Mouse (Mus musculus): ENCODE data around the gene Efemp2.
A peak's percentile ranks its signal among the peaks of the same experiment; 100 is the strongest.

Gene Efemp2

GRCm38 (mm10) chr19:5503687-5504086, 29.9 kb downstream of the Efemp2 start, which contains the start of gene 1700020D05Rik:
TSS of gene 1700020D05Rik (minus strand) at chr19:5503787.
- DNase-seq (ENCODE audit: low spot score): no peak

GRCm38 (mm10) chr19:5510031-5511026, 36.6 kb downstream of the Efemp2 start, which contains the start of gene Snx32:
TSS of gene Snx32 (minus strand) at chr19:5510538.
- peak; percentile 96 for DNase-seq (ENCODE audit: low spot score)

GRCm38 (mm10) chr19:5511074-5511632, 37.4 kb downstream of the Efemp2 start:
- DNase-seq (ENCODE audit: low spot score): no peak

- no peak for DNase-seq (ENCODE audit: low spot score)
Observed at GRCm38 (mm10) chr19:5512091-5513004, 38.6 kb downstream of the Efemp2 start.

GRCm38 (mm10) chr19:5513005-5513349, 39.2 kb downstream of the Efemp2 start:
- no peak for DNase-seq (ENCODE audit: low spot score)

GRCm38 (mm10) chr19:5515840-5516777, 42.4 kb downstream of the Efemp2 start:
- DNase-seq (ENCODE audit: low spot score): no peak

- DNase-seq (ENCODE audit: low spot score): no peak
Observed at GRCm38 (mm10) chr19:5516906-5517505, 43.3 kb downstream of the Efemp2 start.

GRCm38 (mm10) chr19:5518721-5519120, 45.0 kb downstream of the Efemp2 start:
- no peak for DNase-seq (ENCODE audit: low spot score)

- DNase-seq (ENCODE audit: low spot score): no peak
Observed at GRCm38 (mm10) chr19:5525204-5525603, 51.5 kb downstream of the Efemp2 start.

GRCm38 (mm10) chr19:5529325-5530137, 55.8 kb downstream of the Efemp2 start:
- DNase-seq (ENCODE audit: low spot score): peak; percentile 94

GRCm38 (mm10) chr19:5530138-5530524, 56.4 kb downstream of the Efemp2 start:
- no peak for DNase-seq (ENCODE audit: low spot score)

Measured in MN1 (cell line).